Comparison of ENCODE assay signal across 13 mouse cellular contexts in the genomic region with DNA sequence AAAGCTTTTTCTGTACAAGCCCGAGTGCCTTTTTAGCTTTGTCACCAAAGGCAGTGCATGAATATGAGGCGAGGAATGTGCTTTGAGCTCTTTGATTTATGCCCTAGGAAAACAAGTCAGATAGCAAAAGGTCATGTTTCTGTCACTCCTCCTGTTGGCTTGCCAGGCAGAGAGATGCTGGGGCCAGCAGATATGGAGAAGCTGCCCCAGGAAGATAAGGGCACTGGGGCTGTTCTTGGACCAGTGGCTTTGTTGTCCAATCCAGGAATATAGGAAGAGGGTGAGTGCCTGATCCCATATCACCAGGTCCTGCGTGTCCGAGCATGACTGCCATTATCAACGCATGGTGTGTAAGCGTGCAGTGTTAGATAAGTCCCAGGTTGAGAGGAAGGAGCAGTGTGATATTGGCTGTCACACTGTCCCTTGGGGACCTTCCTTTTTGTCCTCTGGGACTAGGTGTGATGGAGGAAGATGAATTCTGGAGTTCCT.
DNase-seq lines count a peak whose midpoint lies in the region; ATAC-seq and TF ChIP-seq lines count a peak whose summit lies in the region.
"Had no signal": no experiment of that assay in that cellular context is flagged by ENCODE, and none has a peak within 500 bp of the region (broad histone marks: within the 10 kb centered on the region; RNA-seq: fewer than 3 reads in every experiment).

No protein-coding gene starts in this region.

- intact Hi-C loops in heart, adult 2 months (cut with DNase I) = loop anchor here (5.0 kb wide), 1 partner anchor 110 kb away; no protein-coding TSS in a partner anchor

- no peak overlapping the region for H3K9ac ChIP-seq in heart, adult 2 months (ENCODE audit: low read depth, low read length)
- H3K9ac ChIP-seq in heart, embryonic 15.5 days = no peak overlapping the region
- no peak overlapping the region for H3K9ac ChIP-seq in liver, embryonic 12.5 days
- no peak overlapping the region for H3K9ac ChIP-seq in forebrain, embryonic 14.5 days (ENCODE audit: low read length)

- no peak overlapping the region for H3K4me2 ChIP-seq in heart, embryonic 15.5 days
- H3K4me2 ChIP-seq in liver, embryonic 12.5 days = no peak overlapping the region
- H3K4me2 ChIP-seq in forebrain, embryonic 14.5 days (ENCODE audit: low read length) = no peak overlapping the region

- no peak overlapping the region for H3K4me3 ChIP-seq in heart, adult 2 months
- no peak overlapping the region for H3K4me3 ChIP-seq in heart, embryonic 15.5 days
- no peak overlapping the region for H3K4me3 ChIP-seq in liver, embryonic 12.5 days
- no peak overlapping the region for H3K4me3 ChIP-seq in forebrain, embryonic 14.5 days (ENCODE audit: low read depth, low read length)
- no peak overlapping the region for H3K4me3 ChIP-seq in limb, embryonic 10.5 days
- H3K4me3 ChIP-seq: erythroblast, embryonic 14.5 days had no signal

- peak overlapping the region; percentile 31; the same call in 1 of the 2 replicates for H3K27ac ChIP-seq in heart, adult 2 months
- no peak overlapping the region for H3K27ac ChIP-seq in heart, embryonic 15.5 days
- H3K27ac ChIP-seq in liver, embryonic 12.5 days = no peak overlapping the region
- H3K27ac ChIP-seq in forebrain, embryonic 14.5 days (ENCODE audit: low read depth, low read length) = no peak overlapping the region
- no peak overlapping the region for H3K27ac ChIP-seq in limb, embryonic 10.5 days
- H3K27ac ChIP-seq: hindbrain, postnatal 0 days had no signal

- H3K4me1 ChIP-seq in heart, adult 2 months (ENCODE audit: control insufficient read depth, insufficient read depth, low read length) = peaks cover 20% of the 10 kb centered on the region
- H3K4me1 ChIP-seq in heart, embryonic 15.5 days (replicated peaks) = peaks cover 12% of the 10 kb centered on the region
- H3K4me1 ChIP-seq in liver, embryonic 12.5 days = peaks cover 16% of the 10 kb centered on the region
- H3K4me1 ChIP-seq in forebrain, embryonic 14.5 days (ENCODE audit: control insufficient read depth, insufficient read depth, low read length) = no peaks in the 10 kb centered on the region
- peaks cover 9% of the 10 kb centered on the region for H3K4me1 ChIP-seq in limb, embryonic 10.5 days

- DNase-seq in heart, adult 2 months = peak in 1 of 2 experiments; percentile 21
- no peak for DNase-seq in heart, adult 8-10 months (ENCODE audit: low spot score)
- DNase-seq in adrenal gland, adult 8-10 months = peak; percentile 32
- no peak for DNase-seq in layer of hippocampus, adult 9-10 months (ENCODE audit: low spot score)
- DNase-seq in forebrain, embryonic 14.5 days (ENCODE audit: low spot score) = no peak
- no peak for DNase-seq in limb, embryonic 10.5 days (ENCODE audit: low spot score)
- DNase-seq: cerebellum, postnatal 36 days; gastrocnemius, postnatal 36 days; thymus, postnatal 4 days had no signal

- H3K27me3 ChIP-seq in heart, adult 2 months (ENCODE audit: control insufficient read depth, insufficient read depth, low read length) = no peaks in the 10 kb centered on the region
- no peaks in the 10 kb centered on the region for H3K27me3 ChIP-seq in heart, embryonic 15.5 days
- H3K27me3 ChIP-seq in liver, embryonic 12.5 days (replicated peaks) = no peaks in the 10 kb centered on the region
- no peaks in the 10 kb centered on the region for H3K27me3 ChIP-seq in forebrain, embryonic 14.5 days (replicated peaks; ENCODE audit: control insufficient read depth, insufficient read depth, low read length)
- no peaks in the 10 kb centered on the region for H3K27me3 ChIP-seq in limb, embryonic 10.5 days (ENCODE audit: low read depth, poor library complexity, severe bottlenecking)

- TF ChIP-seq CTCF in heart, adult 2 months (IDR thresholded peaks at IDR 0.05) = no peak

- no peaks in the 10 kb centered on the region for H3K79me2 ChIP-seq in heart, adult 2 months (replicated peaks; ENCODE audit: control insufficient read depth, insufficient read depth, low read length)

- TF ChIP-seq EP300 in heart, adult 2 months (IDR thresholded peaks at IDR 0.05; ENCODE audit: insufficient read depth, low read depth, low read length) = peak; percentile 62; the same call in 1 of the 2 replicates

- 0 out of 2 replicates have a peak, but pooled peaks have one; percentile 28 for ATAC-seq in heart, embryonic 15.5 days (replicated peaks; ENCODE audit: insufficient number of reproducible peaks, insufficient read depth, low FRiP score, low read depth)
- peak; percentile 82 for ATAC-seq in liver, embryonic 12.5 days
- no peak for ATAC-seq in forebrain, embryonic 14.5 days
- ATAC-seq: hindbrain, postnatal 0 days had no signal

- no peaks in the 10 kb centered on the region; the same call in 1 of the 2 replicates for H3K36me3 ChIP-seq in heart, adult 2 months (ENCODE audit: control insufficient read depth, insufficient read depth, low read length)
- H3K36me3 ChIP-seq in heart, embryonic 15.5 days = no peaks in the 10 kb centered on the region
- H3K36me3 ChIP-seq in liver, embryonic 12.5 days = no peaks in the 10 kb centered on the region
- H3K36me3 ChIP-seq in forebrain, embryonic 14.5 days (ENCODE audit: control insufficient read depth, insufficient read depth, low read length) = no peaks in the 10 kb centered on the region
- no peaks in the 10 kb centered on the region for H3K36me3 ChIP-seq in limb, embryonic 10.5 days

- H3K9me3 ChIP-seq in heart, embryonic 15.5 days (replicated peaks) = no peaks in the 10 kb centered on the region
- H3K9me3 ChIP-seq in liver, embryonic 12.5 days (replicated peaks) = no peaks in the 10 kb centered on the region
- H3K9me3 ChIP-seq in forebrain, embryonic 14.5 days (replicated peaks; ENCODE audit: control insufficient read depth, low read length) = no peaks in the 10 kb centered on the region
- H3K9me3 ChIP-seq in limb, embryonic 10.5 days (replicated peaks) = no peaks in the 10 kb centered on the region

- no peak for TF ChIP-seq POLR2A in heart, adult 2 months (IDR thresholded peaks at IDR 0.05; ENCODE audit: insufficient read depth, low read depth, low read length)

- 13% methylated on average over 6 of the region's 6 CpGs for WGBS in heart, adult 2 months
- WGBS in heart, embryonic 15.5 days = 29% methylated on average over 6 of the region's 6 CpGs
- 20% methylated on average over 6 of the region's 6 CpGs for WGBS in liver, embryonic 12.5 days (ENCODE audit: insufficient replicate concordance)
- 91% methylated on average over 6 of the region's 6 CpGs for whole genome bisulfite sequencing in forebrain, embryonic 14.5 days
- 79% methylated on average over 6 of the region's 6 CpGs for WGBS in limb, embryonic 10.5 days
